Mouse (Mus musculus): Measurements from ENCODE around the gene Dqx1.
A peak's percentile ranks its signal among the peaks of the same experiment; 100 is the strongest.

Dqx1 gene

GRCm38 (mm10) chr6:83033249-83034185 is 24.1 kb upstream of the Dqx1 start, which contains the start of the genes Dok1 and Loxl3:
Gene Dok1, minus strand, starts transcription at chr6:83033471.
Gene Loxl3, plus strand, starts transcription at chr6:83034173.
- DNase-seq = peak; percentile 90

GRCm38 (mm10) chr6:83034463-83035055 is 23.1 kb upstream of the Dqx1 start:
- no peak for DNase-seq

- no peak for DNase-seq
Observed at GRCm38 (mm10) chr6:83037188-83037587, 20.5 kb upstream of the Dqx1 start.

GRCm38 (mm10) chr6:83038496-83039012 is 19.1 kb upstream of the Dqx1 start:
- peak; percentile 95 for DNase-seq

- no peak for DNase-seq
Observed at GRCm38 (mm10) chr6:83040601-83041000, 17.0 kb upstream of the Dqx1 start.

GRCm38 (mm10) chr6:83043561-83043960 is 14.1 kb upstream of the Dqx1 start:
- no peak for DNase-seq

- no peak for DNase-seq
Observed at GRCm38 (mm10) chr6:83043993-83044392, 13.7 kb upstream of the Dqx1 start.

- no peak for DNase-seq
Observed at GRCm38 (mm10) chr6:83044742-83045141, 12.9 kb upstream of the Dqx1 start.

GRCm38 (mm10) chr6:83049367-83049766 is 8.3 kb upstream of the Dqx1 start:
- DNase-seq = no peak

GRCm38 (mm10) chr6:83053136-83053960 is 4.3 kb upstream of the Dqx1 start:
- peak; percentile 70 for DNase-seq

- DNase-seq = peak; percentile 98
Observed at GRCm38 (mm10) chr6:83054074-83054851, 3.4 kb upstream of the Dqx1 start, which contains the start of gene Aup1. Gene Aup1, plus strand, starts transcription at chr6:83054521.

GRCm38 (mm10) chr6:83054871-83055431 is 2.7 kb upstream of the Dqx1 start, which contains the start of gene Htra2:
Gene Htra2, minus strand, starts transcription at chr6:83055273.
- peak; percentile 74 for DNase-seq

GRCm38 (mm10) chr6:83058725-83059124 is 1.1 kb downstream of the Dqx1 start:
- DNase-seq = no peak

GRCm38 (mm10) chr6:83065995-83066394 is 8.4 kb downstream of the Dqx1 start:
- DNase-seq = no peak

- DNase-seq = no peak
Observed at GRCm38 (mm10) chr6:83066441-83066840, 8.8 kb downstream of the Dqx1 start.

- DNase-seq = no peak
Observed at GRCm38 (mm10) chr6:83068221-83068620, 10.6 kb downstream of the Dqx1 start.

- no peak for DNase-seq
Observed at GRCm38 (mm10) chr6:83068706-83069487, 11.3 kb downstream of the Dqx1 start.

- DNase-seq = no peak
Observed at GRCm38 (mm10) chr6:83069488-83070246, 12.0 kb downstream of the Dqx1 start.

GRCm38 (mm10) chr6:83070247-83070310 is 12.4 kb downstream of the Dqx1 start, which contains the start of gene Tlx2:
Gene Tlx2, minus strand, starts transcription at chr6:83070293.
- DNase-seq = no peak
